31 mouse cellular contexts compared by ENCODE assay signal in genomic region chr2:35402391-35402790, GRCm38 (mm10). TPM values are rescaled to one million over a fixed set of nuclear protein-coding genes. Genes with fewer than 3 reads are reported as not detected.
DNase-seq lines count a peak whose midpoint lies in the region; ATAC-seq and TF ChIP-seq lines count a peak whose summit lies in the region.
"Had no signal": no experiment of that assay in that cellular context is flagged by ENCODE, and none has a peak within 500 bp of the region (broad histone marks: within the 10 kb centered on the region; RNA-seq: fewer than 3 reads in every experiment).

No protein-coding gene starts in this region.

- no peak for ATAC-seq in midbrain, embryonic 11.5 days (ENCODE audit: low FRiP score)
- ATAC-seq: CD4-positive, CD25-positive, alpha-beta regulatory T cell, adult 4 months; forebrain, embryonic 14.5 days; intestine, embryonic 15.5 days had no signal

- no peaks in the 10 kb centered on the region for H3K36me3 ChIP-seq in midbrain, embryonic 10.5 days
- H3K36me3 ChIP-seq in midbrain, embryonic 11.5 days (ENCODE audit: control insufficient read depth, insufficient read depth, low read length): no peaks in the 10 kb centered on the region
- peaks cover 23% of the 10 kb centered on the region for H3K36me3 ChIP-seq in thymus, adult 2 months (ENCODE audit: control insufficient read depth, insufficient read depth, low read length)
- H3K36me3 ChIP-seq: forebrain, embryonic 10.5 days; hindbrain, embryonic 12.5 days; hindbrain, embryonic 15.5 days; intestine, embryonic 15.5 days had no signal

- no peak overlapping the region for H3K4me3 ChIP-seq in midbrain, embryonic 10.5 days
- H3K4me3 ChIP-seq in midbrain, embryonic 11.5 days (ENCODE audit: low read depth, low read length): no peak overlapping the region
- no peak overlapping the region for H3K4me3 ChIP-seq in thymus, adult 2 months (ENCODE audit: control insufficient read depth, insufficient read depth, low read length)
- H3K4me3 ChIP-seq: forebrain, embryonic 10.5 days; heart, embryonic 10.5 days; heart, embryonic 13.5 days; hindbrain, embryonic 12.5 days; hindbrain, embryonic 15.5 days; intestine, embryonic 15.5 days had no signal

- 94% methylated on average over 16 of the region's 16 CpGs for WGBS in midbrain, embryonic 10.5 days
- 97% methylated on average over 16 of the region's 16 CpGs for WGBS in midbrain, embryonic 11.5 days
- 89% methylated on average over 16 of the region's 16 CpGs for WGBS in thymus, adult 2 months

- H3K9ac ChIP-seq in midbrain, embryonic 11.5 days (ENCODE audit: low read length): no peak overlapping the region
- H3K9ac ChIP-seq: heart, embryonic 13.5 days; hindbrain, embryonic 12.5 days; hindbrain, embryonic 15.5 days; intestine, embryonic 15.5 days had no signal

- H3K27me3 ChIP-seq in midbrain, embryonic 10.5 days (ENCODE audit: low read depth, poor library complexity, severe bottlenecking): no peaks in the 10 kb centered on the region
- H3K27me3 ChIP-seq in midbrain, embryonic 11.5 days (ENCODE audit: control insufficient read depth, insufficient read depth, low read length): no peaks in the 10 kb centered on the region
- no peaks in the 10 kb centered on the region for H3K27me3 ChIP-seq in thymus, adult 2 months (ENCODE audit: control insufficient read depth, insufficient read depth, low read length)
- H3K27me3 ChIP-seq: heart, embryonic 13.5 days; hindbrain, embryonic 12.5 days; hindbrain, embryonic 15.5 days; intestine, embryonic 15.5 days had no signal

- peaks cover 11% of the 10 kb centered on the region for H3K4me1 ChIP-seq in midbrain, embryonic 10.5 days
- H3K4me1 ChIP-seq in midbrain, embryonic 11.5 days (ENCODE audit: control insufficient read depth, insufficient read depth, low read length): no peaks in the 10 kb centered on the region
- H3K4me1 ChIP-seq in thymus, adult 2 months (replicated peaks; ENCODE audit: control insufficient read depth, insufficient read depth, low read length): no peaks in the 10 kb centered on the region
- H3K4me1 ChIP-seq: forebrain, embryonic 10.5 days; hindbrain, embryonic 12.5 days had no signal

- no peak overlapping the region for H3K27ac ChIP-seq in midbrain, embryonic 10.5 days (replicated peaks)
- H3K27ac ChIP-seq in midbrain, embryonic 11.5 days (ENCODE audit: low read depth, low read length): no peak overlapping the region
- H3K27ac ChIP-seq in thymus, adult 2 months (ENCODE audit: control insufficient read depth, insufficient read depth, low read length): no peak overlapping the region
- H3K27ac ChIP-seq: forebrain, embryonic 10.5 days; heart, embryonic 10.5 days; heart, embryonic 13.5 days; hindbrain, embryonic 12.5 days; hindbrain, embryonic 15.5 days; intestine, embryonic 15.5 days had no signal

- H3K4me2 ChIP-seq in midbrain, embryonic 11.5 days: no peak overlapping the region
- H3K4me2 ChIP-seq: heart, embryonic 13.5 days; hindbrain, embryonic 12.5 days; hindbrain, embryonic 15.5 days; intestine, embryonic 15.5 days had no signal

- no peak for TF ChIP-seq CTCF in thymus, adult 2 months (IDR thresholded peaks at IDR 0.05; ENCODE audit: borderline replicate concordance, control insufficient read depth, extremely low read depth, insufficient read depth, low read length, poor library complexity)

- DNase-seq in heart, postnatal 4 days: peak; percentile 6
- no peak for DNase-seq in heart, adult 18-20 months
- peak; percentile 6 for DNase-seq in midbrain, embryonic 10.5 days (ENCODE audit: low spot score)
- DNase-seq in midbrain, embryonic 11.5 days (ENCODE audit: low spot score, missing footprints): no peak
- DNase-seq in urinary bladder, postnatal 4 days (ENCODE audit: low spot score in 2 of 2): peak; percentile 15 to 54
- no peak for DNase-seq in urinary bladder, postnatal 14 days (ENCODE audit: low spot score)
- no peak for DNase-seq in thymus, adult 2 months
- DNase-seq: adrenal gland, postnatal 10 days; adrenal gland, postnatal 36 days; cerebellum, adult 18-20 months; cerebellum, adult 9-10 months; cerebellum, postnatal 14 days; gastrocnemius, postnatal 10 days; gastrocnemius, postnatal 36 days; heart, postnatal 14 days had no signal

- no peaks in the 10 kb centered on the region for H3K9me3 ChIP-seq in midbrain, embryonic 10.5 days (replicated peaks)
- H3K9me3 ChIP-seq in midbrain, embryonic 11.5 days (ENCODE audit: control insufficient read depth, low read length): no peaks in the 10 kb centered on the region
- H3K9me3 ChIP-seq: forebrain, embryonic 10.5 days; heart, embryonic 10.5 days; heart, embryonic 13.5 days; hindbrain, embryonic 12.5 days; hindbrain, embryonic 15.5 days; intestine, embryonic 15.5 days had no signal

- no peak for TF ChIP-seq POLR2A in thymus, adult 2 months (IDR thresholded peaks at IDR 0.05; ENCODE audit: control insufficient read depth, extremely low read depth, insufficient read depth, low read length, poor library complexity)

RNA-seq across cellular contexts. Expression of gene 4930402F06Rik, which starts 5.4 kb away (rescaled TPM):
- total RNA-seq in heart, postnatal 4 days (2021): not detected
- not detected for total RNA-seq in heart, adult 18-20 months (2021)
- polyA plus RNA-seq in midbrain, embryonic 10.5 days (2016; fragmentation: Nextera tagmentation; extraction: Ambion mirVana): not detected in 2 replicates
- polyA plus RNA-seq in midbrain, embryonic 11.5 days (2014; fragmentation: Nextera tagmentation; extraction: Ambion mirVana): not detected in 2 replicates
- polyA plus RNA-seq in thymus, adult 2 months (2012; rRNA removed): not detected in 2 replicates
- total RNA-seq: adrenal gland, adult 18-20 months; adrenal gland, postnatal 10 days; adrenal gland, postnatal 36 days; gastrocnemius, adult 18-20 months; gastrocnemius, postnatal 10 days; gastrocnemius, postnatal 36 days; granulocyte monocyte progenitor cell, adult 5-6 weeks; heart, postnatal 14 days; hematopoietic stem cell, adult 5-6 weeks had no signal
- polyA plus RNA-seq: C2C12; CD4-positive, CD25-positive, alpha-beta regulatory T cell, adult 4 months; embryonic facial prominence, embryonic 11.5 days; embryonic facial prominence, embryonic 14.5 days; forebrain, embryonic 10.5 days; forebrain, embryonic 14.5 days; heart, embryonic 10.5 days; heart, embryonic 13.5 days; heart, embryonic 16.5 days; hindbrain, embryonic 12.5 days; hindbrain, embryonic 15.5 days; intestine, embryonic 15.5 days had no signal

RNA-seq across cellular contexts. Expression of gene 4930568D16Rik, which starts 34.9 kb away (rescaled TPM):
- not detected for total RNA-seq in heart, postnatal 4 days (2021)
- not detected for total RNA-seq in heart, adult 18-20 months (2021)
- polyA plus RNA-seq in midbrain, embryonic 10.5 days (2016; fragmentation: Nextera tagmentation; extraction: Ambion mirVana): not detected in 2 replicates
- not detected in 2 replicates for polyA plus RNA-seq in midbrain, embryonic 11.5 days (2014; fragmentation: Nextera tagmentation; extraction: Ambion mirVana)
- polyA plus RNA-seq in thymus, adult 2 months (2012; rRNA removed): not detected in 2 replicates
- total RNA-seq: adrenal gland, adult 18-20 months; adrenal gland, postnatal 10 days; adrenal gland, postnatal 36 days; gastrocnemius, adult 18-20 months; gastrocnemius, postnatal 10 days; gastrocnemius, postnatal 36 days; granulocyte monocyte progenitor cell, adult 5-6 weeks; heart, postnatal 14 days; hematopoietic stem cell, adult 5-6 weeks had no signal
- polyA plus RNA-seq: C2C12; CD4-positive, CD25-positive, alpha-beta regulatory T cell, adult 4 months; embryonic facial prominence, embryonic 11.5 days; embryonic facial prominence, embryonic 14.5 days; forebrain, embryonic 10.5 days; forebrain, embryonic 14.5 days; heart, embryonic 10.5 days; heart, embryonic 13.5 days; heart, embryonic 16.5 days; hindbrain, embryonic 12.5 days; hindbrain, embryonic 15.5 days; intestine, embryonic 15.5 days had no signal

Comparison
In these comparisons a context has a peak if more than half of its experiments do, and no peak if none do; other contexts are left out.
1. DNase-seq: peak in heart, postnatal 4 days (single experiment), midbrain, embryonic 10.5 days (single experiment) and urinary bladder, postnatal 4 days (2 of 2); none in heart, adult 18-20 months (0 of 2), midbrain, embryonic 11.5 days (single experiment), urinary bladder, postnatal 14 days (single experiment) and thymus, adult 2 months (single experiment).